Mouse (Mus musculus) kidney, postnatal 14 days (tissue): ENCODE data around the gene Tbc1d17.
A peak's percentile ranks its signal among the peaks of the same experiment; 100 is the strongest.

ENCODE experiments used
- DNase-seq: peaks from one replicate; pipeline ENCODE4 v3.0.0; 2022; ENCODE audit warnings: mixed read lengths

The Tbc1d17 gene

GRCm38 (mm10) chr7:44852259-44853027 lies 3.6 kb upstream of the Tbc1d17 start:
- no peak for DNase-seq

- no peak for DNase-seq
These were observed 2.9 kb upstream of the Tbc1d17 start for GRCm38 (mm10) chr7:44851625-44852234.

- DNase-seq = no peak
These were observed 2.1 kb upstream of the Tbc1d17 start for GRCm38 (mm10) chr7:44850789-44851624.

- DNase-seq = peak; percentile 89
These were observed 1.3 kb upstream of the Tbc1d17 start for GRCm38 (mm10) chr7:44850146-44850545.

DNA sequence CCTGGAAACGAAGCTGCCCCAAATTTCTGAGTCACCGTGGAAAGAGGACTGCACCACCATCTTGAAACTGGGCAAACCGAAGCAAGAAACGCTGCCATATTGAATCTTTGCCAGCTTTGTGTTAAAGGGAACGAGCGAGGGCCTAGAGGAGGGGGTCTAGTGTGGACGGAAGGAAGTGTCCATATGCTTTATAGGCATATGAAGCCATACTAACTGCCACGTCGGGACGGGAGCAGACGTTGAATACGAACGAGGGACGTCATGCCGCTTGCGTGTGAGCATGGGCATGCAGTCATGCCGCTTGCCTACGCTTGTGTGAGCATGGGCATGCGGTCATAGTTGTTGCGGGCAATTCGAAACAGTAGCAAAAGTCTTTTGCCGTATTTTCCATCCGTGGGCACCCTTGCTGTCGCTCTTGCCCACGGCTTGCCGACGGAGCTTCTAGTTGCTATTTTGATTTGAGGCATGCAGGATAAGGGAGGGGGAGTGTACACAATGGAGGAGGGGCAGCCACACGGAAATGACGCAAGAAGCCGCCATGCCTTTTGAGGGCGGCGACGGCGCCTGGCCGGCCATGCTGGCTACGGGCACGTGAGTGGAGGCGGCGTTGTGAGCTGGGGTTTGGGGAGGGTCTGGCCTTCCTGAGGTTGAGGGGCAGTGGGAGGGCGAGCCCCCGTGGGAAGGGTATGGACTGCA lies 685 bp upstream of the Tbc1d17 start:
- DNase-seq = peak; percentile 95

DNA sequence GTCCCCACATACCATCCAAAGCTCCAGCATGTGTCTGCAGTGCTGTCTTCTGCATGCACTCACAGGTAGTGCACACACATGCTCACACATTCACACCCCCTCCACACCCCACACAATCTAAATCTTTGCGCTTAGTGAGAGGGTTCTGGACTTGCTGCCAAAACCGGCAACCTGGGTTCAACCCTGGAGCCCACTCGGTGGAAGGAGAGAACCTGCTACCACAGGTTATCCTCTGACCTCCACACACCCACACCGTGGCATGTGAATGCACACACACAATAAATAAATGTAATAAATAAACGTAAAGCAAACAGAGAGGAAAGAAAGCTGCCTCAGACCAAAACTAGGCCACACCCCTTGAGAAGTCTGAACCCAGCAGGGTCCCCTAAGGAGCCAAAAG lies 1.1 kb downstream of the Tbc1d17 start:
- no peak for DNase-seq

DNA sequence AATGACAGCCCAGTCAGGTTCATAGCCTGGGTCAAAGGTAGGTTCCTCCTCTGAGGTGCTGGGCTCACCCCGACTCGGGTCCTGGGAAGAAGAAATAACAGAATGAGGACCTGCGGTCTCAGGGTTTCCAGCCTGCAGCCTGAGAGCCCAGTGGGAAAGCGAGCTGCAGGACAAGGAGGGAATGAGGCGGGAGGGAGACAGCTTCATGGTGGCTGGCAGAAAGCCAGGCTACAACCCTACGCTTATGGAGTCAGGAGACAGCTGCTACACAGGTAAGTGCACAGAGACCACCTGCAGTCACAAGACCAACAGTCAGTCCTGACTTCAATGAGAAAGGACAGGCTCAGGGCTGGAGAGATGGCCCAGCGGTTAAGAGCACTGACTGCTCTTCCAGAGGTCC lies 2.1 kb downstream of the Tbc1d17 start:
- DNase-seq = no peak

- DNase-seq = no peak
These were observed 3.9 kb downstream of the Tbc1d17 start for GRCm38 (mm10) chr7:44845006-44845405.

GRCm38 (mm10) chr7:44841825-44842463 lies 6.9 kb downstream of the Tbc1d17 start:
- no peak for DNase-seq

DNA sequence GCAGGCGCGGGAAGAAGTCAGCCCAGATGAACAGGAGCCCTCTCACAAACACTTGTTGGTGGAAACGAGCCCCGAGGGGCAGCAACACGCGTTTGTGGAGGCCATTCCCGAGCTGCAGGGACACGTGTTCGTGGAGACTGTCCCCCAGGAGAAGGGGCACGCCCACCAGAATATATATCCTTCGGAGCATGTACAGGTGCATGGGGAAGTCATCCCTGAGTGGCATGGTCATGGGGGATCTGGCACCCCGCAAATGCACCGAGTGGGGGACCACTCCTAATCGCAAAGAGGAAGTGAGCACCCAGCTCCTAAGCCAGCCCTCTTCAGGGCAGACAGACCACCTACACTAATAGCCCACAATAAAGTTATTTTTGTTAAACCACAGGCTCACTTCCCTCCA lies 8.5 kb downstream of the Tbc1d17 start:
- DNase-seq = no peak

DNA sequence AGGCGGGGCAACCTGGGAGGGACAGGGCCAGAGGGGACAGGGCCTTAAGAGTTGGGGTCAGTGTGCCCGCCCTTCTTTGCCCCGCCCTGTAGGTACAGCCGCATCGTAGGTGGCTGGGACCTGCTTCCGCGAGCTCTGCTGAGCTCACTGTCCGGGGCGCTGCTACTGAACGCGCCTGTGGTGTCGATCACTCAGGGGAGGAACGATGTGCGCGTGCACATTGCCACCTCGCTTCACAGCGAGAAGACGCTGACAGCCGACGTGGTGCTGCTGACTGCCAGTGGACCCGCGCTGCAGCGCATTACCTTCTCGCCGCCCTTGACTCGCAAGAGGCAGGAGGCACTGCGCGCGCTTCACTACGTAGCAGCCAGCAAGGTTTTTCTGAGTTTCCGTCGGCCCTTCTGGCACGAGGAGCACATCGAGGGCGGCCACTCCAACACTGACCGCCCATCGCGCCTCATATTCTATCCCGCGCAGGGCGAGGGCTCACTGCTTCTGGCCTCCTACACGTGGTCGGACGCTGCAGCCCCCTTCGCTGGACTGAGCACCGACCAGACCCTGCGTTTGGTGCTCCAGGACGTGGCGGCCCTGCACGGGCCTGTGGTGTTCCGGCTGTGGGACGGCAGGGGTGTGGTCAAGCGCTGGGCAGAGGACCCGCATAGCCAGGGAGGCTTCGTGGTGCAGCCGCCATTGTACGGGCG lies 9.2 kb downstream of the Tbc1d17 start:
- DNase-seq = peak; percentile 50

- no peak for DNase-seq
These were observed 9.7 kb downstream of the Tbc1d17 start for GRCm38 (mm10) chr7:44839171-44839490.

DNA sequence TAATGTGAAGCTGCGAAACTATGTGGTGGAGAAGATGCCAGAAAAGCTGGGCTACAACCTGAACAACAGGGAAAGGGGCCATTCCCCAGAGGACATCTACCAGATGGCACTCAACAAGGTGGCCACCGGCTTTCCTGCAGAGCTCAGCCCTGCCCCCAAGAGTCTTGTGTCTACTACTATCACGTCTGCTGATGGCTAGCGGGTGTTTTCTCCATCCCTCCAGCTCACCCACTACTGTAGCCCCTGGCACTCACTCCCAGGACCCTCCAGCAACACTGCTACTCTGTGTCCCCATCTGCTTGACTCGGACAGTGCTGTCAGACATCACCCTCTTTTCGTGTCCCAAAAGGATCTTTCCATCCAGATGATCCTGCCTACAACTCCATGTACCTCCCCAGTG lies 10.8 kb downstream of the Tbc1d17 start:
- no peak for DNase-seq

DNA sequence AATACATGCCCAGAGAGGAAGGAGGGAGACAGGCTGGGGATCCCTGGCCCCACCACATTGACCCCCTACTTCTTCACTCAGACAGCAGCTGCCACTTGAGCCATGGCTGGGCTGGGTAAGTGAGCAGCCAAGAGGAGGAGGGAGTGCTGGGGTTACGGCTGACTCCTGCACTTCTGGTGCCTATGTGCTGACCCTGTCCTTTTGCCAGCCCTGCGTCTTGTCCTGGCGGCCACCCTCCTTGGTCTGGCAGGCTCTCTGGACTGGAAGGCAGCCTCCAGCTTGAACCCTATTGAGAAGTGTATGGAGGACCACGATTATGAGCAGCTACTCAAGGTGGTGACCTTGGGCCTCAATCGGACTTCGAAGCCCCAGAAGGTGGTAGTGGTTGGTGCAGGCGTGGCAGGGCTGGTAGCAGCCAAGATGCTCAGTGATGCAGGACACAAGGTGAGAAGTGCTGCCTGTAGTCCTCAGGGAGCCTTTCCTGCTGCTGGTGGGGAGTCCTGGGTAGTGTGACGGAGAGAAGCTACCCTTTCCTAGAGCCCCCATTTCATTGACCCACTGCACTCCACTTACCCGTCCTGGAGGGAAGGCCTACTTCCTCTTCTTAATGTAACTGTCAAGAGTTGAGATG lies 12.3 kb downstream of the Tbc1d17 start:
- DNase-seq = no peak

- no peak for DNase-seq
These were observed 12.9 kb downstream of the Tbc1d17 start for GRCm38 (mm10) chr7:44836016-44836404.

GRCm38 (mm10) chr7:44835373-44836015 lies 13.4 kb downstream of the Tbc1d17 start:
- no peak for DNase-seq

- no peak for DNase-seq
These were observed 16.1 kb downstream of the Tbc1d17 start for GRCm38 (mm10) chr7:44832763-44833162.

GRCm38 (mm10) chr7:44828706-44829105 lies 20.2 kb downstream of the Tbc1d17 start:
- DNase-seq = no peak

GRCm38 (mm10) chr7:44826771-44827170 lies 22.1 kb downstream of the Tbc1d17 start:
- DNase-seq = no peak

DNA sequence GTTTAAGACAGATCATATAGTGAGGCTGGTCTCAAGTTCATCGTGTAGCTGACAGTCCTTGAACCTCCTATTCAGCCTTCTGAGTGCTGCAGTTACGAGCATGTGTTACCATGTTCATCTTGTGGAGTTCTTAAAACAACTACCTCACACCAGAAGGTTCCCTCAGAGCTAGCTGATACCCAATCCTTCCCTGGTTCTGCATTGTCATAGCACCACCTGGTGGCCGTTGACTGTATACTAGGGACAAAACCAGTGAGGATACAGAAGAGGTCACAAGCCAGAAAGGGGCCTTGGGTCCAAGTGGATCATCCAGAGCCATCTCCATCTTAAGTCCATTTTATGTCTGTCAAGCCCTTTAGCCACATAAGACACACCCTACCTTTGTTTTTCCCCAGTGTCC lies 24.0 kb downstream of the Tbc1d17 start:
- peak; percentile 79 for DNase-seq

GRCm38 (mm10) chr7:44823409-44823808 lies 25.5 kb downstream of the Tbc1d17 start:
- DNase-seq = no peak
